Mouse (Mus musculus) A20 (cell line): Measurements from ENCODE around the gene Sh2d6.
"Not testable (repeated sequence)": the region's sequence is repeated elsewhere in the genome, so short reads cannot be mapped to it uniquely, and the experiment has no call there.

ENCODE experiments used
- DNase-seq: peaks from one replicate; pipeline ENCODE4 v3.0.0-alpha.2; 2011; ENCODE audit warnings: low read depth, low spot score

Sh2d6 gene

DNA sequence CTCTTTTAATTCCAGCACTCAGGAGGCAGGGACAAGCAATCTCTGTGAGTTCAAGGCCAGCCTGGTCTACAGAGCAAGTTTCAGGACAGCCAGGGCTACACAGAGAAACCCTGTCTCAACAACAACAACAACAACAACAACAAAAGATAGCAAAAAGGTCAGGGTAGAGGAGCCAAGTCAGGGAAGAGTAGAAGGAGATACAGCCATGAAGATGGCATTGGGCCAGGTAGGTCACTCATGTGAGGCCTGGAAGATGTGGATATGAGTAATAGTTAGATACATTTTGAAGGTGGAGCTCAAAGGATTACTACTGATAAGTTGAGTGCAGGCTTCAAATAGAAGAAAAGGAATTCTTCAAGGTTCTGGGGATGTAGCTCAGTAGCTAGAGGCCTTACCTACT, 18.2 kb downstream of the Sh2d6 start:
- no peak for DNase-seq

DNA sequence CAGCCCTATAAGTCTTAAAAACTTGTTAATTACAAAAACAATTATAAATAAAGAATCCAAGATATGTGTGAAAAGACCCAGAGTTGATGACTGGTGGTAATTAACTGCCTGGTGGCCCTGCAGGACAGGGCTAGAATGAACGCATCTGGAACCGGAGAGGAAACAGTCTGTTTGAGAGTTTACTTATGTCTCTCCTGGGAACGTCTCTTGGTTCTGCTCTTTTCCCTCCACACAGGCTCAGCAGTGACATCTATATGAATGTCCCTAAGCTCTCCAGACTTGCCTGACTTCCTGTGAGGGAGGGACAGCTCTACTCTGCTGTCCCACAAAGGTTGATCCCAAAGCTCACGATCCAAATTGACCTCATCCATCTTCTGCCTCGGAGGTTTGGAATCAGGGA, 22.6 kb downstream of the Sh2d6 start:
- no peak for DNase-seq

DNA sequence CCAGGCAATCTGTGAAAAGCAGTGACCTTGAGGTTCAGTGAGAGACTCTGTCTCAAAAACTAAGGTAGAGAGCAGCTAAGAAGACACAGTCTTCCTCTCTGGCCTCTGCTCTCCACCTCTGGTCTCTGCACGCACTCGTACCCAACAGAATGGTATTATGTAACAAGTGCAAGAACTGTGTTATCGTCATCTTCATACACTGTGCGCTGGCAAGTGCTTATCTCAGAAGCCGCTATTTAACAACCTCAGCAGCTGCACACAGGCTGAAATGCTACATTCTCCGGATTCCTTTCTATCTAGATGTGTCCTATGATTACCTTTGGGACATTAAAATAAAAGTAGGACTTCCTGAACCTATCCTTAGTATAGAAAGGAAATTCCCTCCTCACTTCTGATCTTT, 28.6 kb downstream of the Sh2d6 start:
- no peak for DNase-seq

DNA sequence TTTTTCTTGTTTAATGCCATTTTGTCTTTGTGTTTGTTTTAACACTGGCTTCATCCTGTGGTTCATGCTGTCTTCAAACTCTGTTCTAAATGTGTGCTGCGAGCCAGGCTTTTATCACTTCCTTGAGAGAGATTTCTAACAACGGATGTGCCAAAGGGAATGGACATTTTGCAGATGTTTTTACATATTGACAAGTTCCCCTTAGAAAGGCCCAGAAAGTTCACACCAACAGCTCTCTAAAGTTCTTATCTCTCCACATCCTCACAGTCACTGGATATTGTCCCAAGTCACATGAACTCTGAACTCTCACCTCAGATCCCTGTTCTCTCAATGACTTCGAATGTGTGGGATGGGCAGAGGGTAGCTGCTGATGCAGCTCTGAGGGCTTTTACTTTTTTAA, 30.4 kb downstream of the Sh2d6 start:
- no peak for DNase-seq

DNA sequence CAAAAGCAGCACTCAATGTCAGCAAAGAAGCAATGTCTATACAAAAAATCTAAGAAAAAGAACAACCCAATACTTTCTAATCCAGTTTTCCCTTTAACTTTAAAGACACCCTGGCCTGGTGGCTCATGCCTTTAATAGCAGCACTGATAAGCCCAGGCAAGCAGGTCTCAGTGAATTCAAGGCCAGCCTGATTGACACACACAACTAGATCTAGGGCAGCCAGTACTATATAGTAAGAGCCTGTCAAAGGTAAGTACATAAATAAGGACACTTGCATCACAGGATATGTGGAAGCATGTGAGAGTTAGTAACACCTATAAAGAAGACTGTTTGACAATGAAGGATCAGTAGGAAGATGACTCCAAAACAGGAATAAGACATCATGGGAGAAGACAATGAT, 32.0 kb downstream of the Sh2d6 start:
- DNase-seq, result no peak

DNA sequence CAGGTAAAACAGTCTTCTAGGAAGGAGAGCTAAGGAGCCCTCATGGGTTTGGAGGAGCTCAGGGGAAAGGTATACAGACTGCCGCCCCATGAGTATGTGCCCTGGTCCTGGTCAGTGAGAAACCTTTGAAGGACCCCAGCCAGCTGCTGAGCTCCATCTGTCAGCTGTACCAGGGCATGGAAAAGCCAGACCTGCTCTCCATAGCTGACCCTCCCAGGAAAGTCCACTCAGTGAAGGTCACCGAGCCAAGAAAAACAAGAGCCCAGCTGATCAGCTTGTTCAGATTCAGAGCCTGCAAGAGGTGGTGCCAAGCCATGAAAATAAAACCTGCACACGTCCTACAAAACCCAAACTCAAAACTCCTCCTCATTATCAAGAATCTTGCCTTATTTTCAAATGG, 32.7 kb downstream of the Sh2d6 start:
- DNase-seq, result no peak

DNA sequence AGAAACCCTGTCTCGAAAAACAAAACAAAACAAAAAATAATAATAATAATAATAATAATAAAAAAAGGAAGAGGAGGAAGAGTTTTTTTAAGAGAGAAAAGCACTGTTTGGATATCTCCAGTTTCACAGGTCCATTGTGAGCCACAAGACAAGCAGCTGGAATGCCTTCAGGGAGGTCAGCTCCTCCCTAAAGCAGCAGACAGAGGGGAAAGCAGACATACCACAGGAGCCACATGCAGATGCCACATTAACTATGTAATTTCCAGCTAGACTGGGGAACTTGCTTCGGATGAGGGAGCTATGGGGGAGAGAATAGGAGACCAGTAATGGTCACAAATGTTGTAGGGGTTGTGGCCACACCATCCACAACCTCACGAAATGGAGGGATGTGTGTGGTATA, 34.2 kb downstream of the Sh2d6 start:
- no peak for DNase-seq

DNA sequence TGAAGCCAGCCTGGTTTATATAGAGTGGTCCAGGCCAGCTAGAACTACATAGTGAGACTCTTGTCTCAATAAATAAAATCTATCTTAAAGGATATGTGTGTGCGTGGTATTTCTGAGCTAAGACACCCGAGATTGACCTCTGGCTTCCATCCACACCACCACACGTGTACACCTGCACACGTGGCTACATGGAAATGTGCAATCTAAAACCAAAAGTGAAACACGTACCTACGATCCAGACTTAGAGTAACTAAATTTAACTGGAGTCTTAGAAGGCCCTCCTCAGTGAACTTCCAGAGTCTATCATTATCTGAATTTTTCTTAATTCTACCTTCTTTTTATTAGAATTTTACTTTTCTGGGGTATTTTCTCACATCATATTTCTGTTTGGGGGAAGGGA, 35.2 kb downstream of the Sh2d6 start:
- DNase-seq, result peak; percentile 31

DNA sequence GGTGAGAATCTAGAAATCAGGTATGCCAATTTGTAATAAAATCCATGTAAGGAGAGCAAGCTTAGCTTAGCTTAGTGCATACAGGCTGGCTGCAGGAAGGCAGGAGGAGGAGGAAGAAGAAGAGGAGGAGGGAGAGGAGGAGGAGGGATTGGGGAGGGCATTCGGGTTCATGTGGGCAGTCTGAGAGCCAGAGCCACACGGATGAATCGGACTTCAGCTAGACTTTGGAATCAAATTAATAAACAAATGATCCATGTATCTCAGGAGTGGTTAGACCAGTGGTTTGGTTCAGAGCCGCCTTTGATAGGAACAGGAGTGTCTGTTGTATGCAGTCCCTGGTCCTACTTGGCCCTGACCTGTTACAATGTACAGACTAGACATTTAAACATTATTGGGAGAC, 36.6 kb downstream of the Sh2d6 start:
- no peak for DNase-seq

DNA sequence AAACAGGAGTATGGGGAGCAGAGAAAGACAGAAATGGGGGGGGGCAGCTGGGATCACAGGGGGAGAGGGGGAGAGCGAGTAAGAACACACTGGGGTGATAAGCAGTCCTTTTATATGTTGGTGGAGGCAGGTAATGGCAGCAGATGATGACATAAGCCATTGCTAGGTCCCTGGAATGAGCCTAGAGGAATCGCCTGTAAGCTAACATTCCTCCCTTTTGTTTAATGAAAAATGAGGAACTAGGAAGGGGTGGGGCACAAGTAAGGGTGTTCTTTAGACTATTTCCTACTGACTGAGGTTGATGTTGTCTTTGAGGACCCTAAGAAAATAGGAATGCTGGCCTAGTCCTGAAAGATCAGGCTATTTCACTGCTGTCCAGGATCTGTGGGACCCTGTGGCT, 39.4 kb downstream of the Sh2d6 start:
- DNase-seq, result no peak

DNA sequence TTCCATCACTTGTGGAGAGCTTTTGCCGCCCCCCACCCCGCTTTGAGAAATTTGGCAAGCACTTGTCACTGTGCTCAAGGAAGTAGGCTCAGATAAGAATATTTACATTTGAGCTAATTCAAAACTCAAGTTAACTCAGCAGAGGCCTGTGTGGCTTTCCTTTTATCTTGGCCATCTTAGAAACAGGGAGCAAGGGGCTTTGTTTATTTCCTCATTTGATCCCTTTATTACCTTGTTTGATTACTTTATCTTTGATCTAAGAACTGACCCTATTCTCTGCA, 41.1 kb downstream of the Sh2d6 start:
- DNase-seq, result no peak

DNA sequence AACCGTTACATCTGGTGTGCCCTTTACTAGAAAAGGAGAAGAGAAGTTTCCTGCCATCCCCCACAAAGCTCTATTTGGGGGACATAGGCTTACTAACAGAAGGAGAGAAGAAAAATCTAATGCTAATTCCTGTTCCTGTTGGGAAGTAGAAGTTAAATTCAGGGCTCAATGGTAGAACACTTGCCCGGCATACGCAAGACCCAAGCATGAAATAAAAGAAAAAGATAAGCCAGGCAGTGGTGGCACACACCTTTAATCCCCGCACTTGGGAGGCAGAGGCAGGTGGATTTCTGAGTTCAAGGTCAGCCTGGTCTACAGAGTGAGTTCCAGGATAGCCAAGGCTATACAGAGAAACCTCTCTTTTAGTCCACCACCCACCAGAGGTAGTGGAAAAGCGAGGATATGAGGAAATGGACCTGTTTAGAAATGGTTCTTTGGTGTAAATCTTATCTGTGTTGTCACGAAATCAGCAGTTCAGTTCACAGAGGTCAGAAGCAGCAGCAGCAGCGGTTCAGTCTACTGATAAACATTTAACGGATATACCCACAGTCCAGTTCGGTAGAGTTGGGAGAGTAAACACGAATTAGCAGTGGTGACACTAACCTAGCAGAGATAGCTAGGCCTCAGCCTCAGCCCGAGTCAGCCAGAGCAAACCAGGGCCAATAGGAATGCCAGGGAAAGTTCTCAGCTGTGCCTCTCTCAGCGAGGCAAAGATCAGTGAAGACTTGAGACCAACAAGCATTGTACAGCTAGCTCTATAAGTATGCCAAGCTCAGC, 41.7 kb downstream of the Sh2d6 start:
- DNase-seq, result no peak

DNA sequence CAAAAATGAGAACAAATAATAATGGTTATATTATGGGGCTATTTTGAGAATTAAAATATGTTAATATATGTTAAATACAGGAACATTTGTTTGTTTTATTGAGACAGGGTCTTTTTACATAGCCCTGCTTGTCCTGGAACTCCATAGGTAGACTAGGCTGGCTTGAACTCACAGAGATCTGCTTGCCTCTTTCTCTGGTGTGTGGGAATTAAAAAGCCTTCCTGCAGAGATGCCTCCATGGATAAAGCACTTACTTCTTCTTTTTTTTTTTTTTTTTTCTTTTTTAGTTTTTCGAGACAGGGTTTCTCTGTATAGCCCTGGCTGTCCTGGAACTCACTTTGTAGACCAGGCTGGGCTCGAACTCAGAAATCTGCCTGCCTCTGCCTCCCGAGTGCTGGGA, 42.8 kb downstream of the Sh2d6 start:
- not testable (repeated sequence) for DNase-seq

DNA sequence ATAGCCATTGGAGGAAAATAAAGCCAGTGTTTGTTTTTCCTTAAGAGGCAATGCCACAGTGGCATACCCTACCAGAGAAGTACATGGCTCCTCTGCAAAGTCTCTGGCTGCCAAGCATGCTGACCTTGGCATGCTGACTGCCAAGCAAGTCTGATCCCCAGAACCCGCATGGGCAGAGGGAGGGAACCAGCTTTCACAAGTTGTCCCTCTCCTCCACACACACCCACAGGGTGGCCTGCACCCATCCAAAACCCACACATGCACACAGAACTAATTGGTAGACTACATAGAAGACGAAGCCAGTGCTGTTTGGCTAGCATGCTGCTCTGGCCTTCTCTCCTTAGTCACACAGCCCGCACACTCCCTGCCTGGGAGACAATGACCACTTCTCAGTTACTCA, 43.9 kb downstream of the Sh2d6 start:
- DNase-seq, result no peak

DNA sequence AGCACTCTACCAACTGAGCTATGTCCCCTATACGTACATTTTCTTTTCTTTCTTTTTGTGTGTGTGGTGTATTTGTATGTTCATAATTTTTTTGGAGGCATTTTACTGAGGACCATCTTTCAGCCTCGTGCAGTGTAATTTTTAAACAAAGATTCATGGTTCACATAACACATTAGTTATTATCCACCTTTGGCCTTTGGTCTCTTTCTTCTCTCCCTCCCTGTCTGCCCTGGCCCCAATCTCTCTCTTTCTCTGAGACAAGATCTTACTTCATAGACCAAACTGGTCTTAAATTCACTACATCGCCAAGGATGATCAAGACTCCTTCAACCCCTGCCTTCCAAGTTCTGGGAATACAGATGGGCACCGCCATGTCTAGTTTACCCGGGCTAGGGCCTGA, 44.7 kb downstream of the Sh2d6 start:
- no peak for DNase-seq

DNA sequence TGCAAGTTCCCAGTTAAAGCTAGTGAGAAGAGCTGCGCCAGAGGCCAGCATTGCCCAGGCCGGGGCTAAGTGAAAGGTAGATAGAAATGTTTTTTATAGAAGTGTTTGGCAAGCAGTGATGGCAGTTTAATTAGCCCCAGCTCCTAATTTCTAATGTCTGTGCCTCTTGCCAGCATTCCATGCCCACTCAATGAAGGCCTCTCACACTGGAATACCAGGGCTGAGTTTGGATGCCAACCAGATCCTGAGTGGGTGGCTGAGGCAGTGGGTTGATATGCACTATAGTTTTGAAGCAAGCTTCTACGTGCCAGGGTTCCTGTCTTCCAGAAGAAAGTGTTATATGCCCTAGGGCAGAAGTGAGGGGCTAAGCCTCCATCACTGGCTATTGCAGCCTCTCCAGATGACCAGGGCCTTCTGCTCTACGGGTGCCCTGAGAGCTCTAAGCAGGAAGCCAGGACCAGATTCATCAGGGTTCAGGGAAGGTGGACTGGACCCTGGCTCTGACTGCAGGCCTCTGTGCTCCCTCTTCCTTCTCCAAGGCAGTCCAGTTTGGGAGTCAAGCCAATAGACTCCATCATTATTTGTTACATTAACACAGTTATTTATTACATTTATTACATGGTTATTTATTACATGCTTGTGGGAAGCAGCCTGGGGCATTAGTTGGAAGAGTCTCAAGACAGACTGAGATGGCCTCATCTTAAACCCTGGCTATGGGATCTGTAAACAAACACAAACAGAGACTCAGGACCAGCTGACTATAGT, 46.1 kb downstream of the Sh2d6 start:
- DNase-seq, result no peak

DNA sequence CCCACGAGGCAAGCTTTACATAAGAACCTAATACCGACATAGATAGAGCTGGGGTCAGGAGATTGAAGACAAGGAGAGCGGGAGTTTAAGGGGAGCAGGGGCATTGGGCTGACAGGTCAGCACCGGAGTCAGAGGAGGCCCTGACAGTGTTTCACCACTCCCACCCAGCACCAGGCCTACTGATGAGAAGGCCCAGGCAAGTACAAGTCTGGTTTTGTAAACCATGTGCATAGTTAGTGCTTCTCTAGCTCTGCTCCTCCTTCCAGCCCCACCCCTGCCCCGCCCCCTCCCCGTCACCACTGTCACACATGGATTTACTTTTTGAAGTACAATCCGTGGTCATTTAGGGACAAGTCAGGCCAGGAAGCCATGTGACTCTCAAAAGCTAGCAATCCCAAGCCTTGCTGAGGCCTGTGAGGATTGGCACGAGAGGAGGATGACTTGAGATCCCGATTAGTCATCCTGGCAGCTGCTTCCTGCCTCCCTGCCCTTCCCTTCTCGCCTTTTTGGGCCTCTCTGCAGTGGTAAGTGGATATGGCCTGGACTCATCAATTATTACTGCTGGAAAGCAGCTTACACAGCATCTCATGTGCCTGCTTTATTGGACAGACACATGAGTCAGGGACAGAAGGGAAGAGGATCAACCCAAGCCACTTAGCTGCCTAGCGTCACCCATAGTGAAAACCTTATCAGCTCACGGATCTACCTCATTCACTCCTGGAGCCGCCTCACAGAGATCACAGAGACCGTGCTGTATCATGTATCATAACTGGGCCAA, 48.1 kb downstream of the Sh2d6 start:
- DNase-seq, result no peak

DNA sequence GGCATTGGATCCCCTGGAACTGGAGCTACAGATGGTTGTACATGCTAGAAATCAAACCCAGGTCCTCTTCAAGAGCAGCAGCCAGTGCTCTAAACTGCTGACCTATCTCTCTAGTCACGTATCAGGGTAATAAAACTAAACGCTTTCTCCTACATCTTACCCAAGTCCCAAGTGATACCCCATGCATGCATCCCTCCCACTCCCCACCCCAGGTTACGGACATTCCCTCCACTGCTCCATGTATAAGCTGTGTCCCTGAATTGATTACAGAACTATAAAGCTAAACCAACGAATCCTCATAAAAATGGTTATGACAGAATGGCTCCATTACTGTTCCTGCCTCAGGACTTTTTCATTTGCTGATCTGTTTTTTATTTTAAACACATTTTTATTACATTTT, 55.3 kb downstream of the Sh2d6 start:
- no peak for DNase-seq

DNA sequence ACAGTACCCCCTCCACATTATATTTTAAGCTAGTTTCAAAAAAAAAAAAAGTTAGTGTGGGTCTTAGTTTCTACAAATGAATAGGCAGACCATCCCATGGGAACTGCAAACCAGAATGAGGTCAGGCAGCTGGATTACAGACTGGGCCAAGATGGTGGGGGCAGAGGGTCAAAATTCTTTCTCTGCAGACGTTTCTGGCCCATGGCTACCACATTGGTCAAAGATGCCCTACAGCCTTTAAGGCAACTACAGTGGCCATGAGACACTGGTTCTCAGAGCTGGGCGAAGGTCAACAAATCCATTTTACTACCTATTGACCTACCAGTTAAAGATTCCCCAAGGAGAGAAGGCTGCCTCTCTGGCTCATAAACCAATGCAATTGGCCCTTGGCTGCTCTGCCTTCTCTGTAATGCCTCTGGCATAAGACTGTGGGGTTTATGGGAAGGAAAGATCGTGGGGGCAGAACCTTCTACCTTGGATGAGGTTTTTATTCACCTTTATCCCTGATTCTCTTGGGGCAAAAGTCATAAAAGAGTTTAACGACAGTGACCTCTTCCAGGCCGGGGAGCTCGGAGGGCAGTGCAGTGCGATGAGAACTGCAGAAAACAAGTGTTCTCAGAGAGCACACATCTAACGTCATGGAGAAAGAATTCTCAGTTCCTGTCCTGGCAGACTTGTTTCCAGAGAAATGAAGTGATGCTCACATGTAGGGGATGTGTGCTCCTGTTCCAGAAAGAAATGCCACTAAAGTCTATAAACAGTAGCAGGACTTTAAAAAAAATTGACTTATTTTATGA, 55.9 kb downstream of the Sh2d6 start:
- no peak for DNase-seq
